8 mouse cellular contexts compared by ENCODE assay signal in the genomic region with DNA sequence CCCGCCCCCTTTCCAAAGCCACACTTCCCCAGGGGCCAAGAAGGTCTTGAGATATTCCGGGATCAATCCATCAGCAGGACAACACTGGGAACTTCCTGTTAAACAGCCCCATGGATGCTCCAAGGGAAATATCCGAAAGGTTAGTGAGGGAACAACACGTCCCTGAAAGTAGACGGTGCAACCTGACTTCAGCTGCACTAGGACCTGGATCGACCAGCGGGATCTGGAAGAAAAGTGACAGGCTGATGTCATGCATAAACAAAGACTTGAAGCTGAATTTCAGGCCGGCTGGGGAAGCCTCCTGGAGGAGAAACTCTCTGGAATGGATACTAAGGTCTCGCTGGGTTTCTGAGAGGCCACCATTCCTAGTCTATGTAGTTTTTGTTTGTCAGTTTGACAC. TPM values are rescaled to one million over a fixed set of nuclear protein-coding genes. Genes with fewer than 3 reads are reported as not detected.
A peak's percentile ranks its signal among the peaks of the same experiment; 100 is the strongest.
DNase-seq lines count a peak whose midpoint lies in the region; ATAC-seq and TF ChIP-seq lines count a peak whose summit lies in the region.

No protein-coding gene starts in this region.

- H3K27ac ChIP-seq in ES-E14 (ENCODE audit: insufficient read depth, low read depth, low read length, poor library complexity, severe bottlenecking), result no peak overlapping the region; the same call in 1 of the 2 replicates
- H3K27ac ChIP-seq in cortical plate, adult 2 months (ENCODE audit: insufficient read depth, low read length), result no peak overlapping the region
- H3K27ac ChIP-seq in intestine, postnatal 0 days (ENCODE audit: low read depth, low read length), result no peak overlapping the region
- H3K27ac ChIP-seq in neural tube, embryonic 14.5 days (ENCODE audit: low read depth, low read length), result peak overlapping the region; percentile 22; the same call in 1 of the 2 replicates

- no peaks in the 10 kb centered on the region for H3K36me3 ChIP-seq in ES-E14 (ENCODE audit: control insufficient read depth, insufficient read depth, low read length, poor library complexity, severe bottlenecking)
- no peaks in the 10 kb centered on the region for H3K36me3 ChIP-seq in intestine, postnatal 0 days (ENCODE audit: control insufficient read depth, insufficient read depth)
- no peaks in the 10 kb centered on the region for H3K36me3 ChIP-seq in neural tube, embryonic 14.5 days (ENCODE audit: control insufficient read depth, insufficient read depth, low read length)

- peaks cover 3 to 10% of the 10 kb centered on the region in 2 experiments; a peak in 2 of 4 replicates for H3K4me1 ChIP-seq in ES-E14 (ENCODE audit: control insufficient read depth in 2 of 2, insufficient read depth in 2 of 2, low read length in 2 of 2, poor library complexity in 1 of 2)
- peaks cover 5% of the 10 kb centered on the region for H3K4me1 ChIP-seq in cortical plate, adult 2 months (ENCODE audit: control insufficient read depth, insufficient read depth, low read length)
- 0 out of 2 replicates have a peak, but pooled peaks cover 3% of the 10 kb centered on the region for H3K4me1 ChIP-seq in intestine, postnatal 0 days (replicated peaks; ENCODE audit: control insufficient read depth, insufficient read depth, low read length)
- peaks cover 13% of the 10 kb centered on the region for H3K4me1 ChIP-seq in neural tube, embryonic 14.5 days (ENCODE audit: control insufficient read depth, insufficient read depth, low read length)

- DNase-seq in kidney, postnatal 10 days, result peak; percentile 38
- DNase-seq in kidney, postnatal 14 days, result no peak
- DNase-seq in ES-E14 (ENCODE audit: low read depth, low spot score), result no peak
- DNase-seq in thymus, postnatal 0 days (ENCODE audit: low spot score), result no peak

- peak overlapping the region; percentile 94 for H3K9ac ChIP-seq in ES-E14 (ENCODE audit: insufficient read depth, low read depth, low read length, poor library complexity, severe bottlenecking)
- H3K9ac ChIP-seq in intestine, postnatal 0 days (ENCODE audit: low read depth, low read length), result 0 out of 2 replicates have a peak overlapping the region, but pooled peaks have one; percentile 57
- H3K9ac ChIP-seq in neural tube, embryonic 14.5 days (replicated peaks; ENCODE audit: low read depth, low read length), result peak overlapping the region; percentile 79; the same call in 1 of the 2 replicates

- ATAC-seq in intestine, postnatal 0 days, result peak; percentile 44
- ATAC-seq in neural tube, embryonic 14.5 days (ENCODE audit: low read depth), result peak; percentile 48
- ATAC-seq in megakaryocyte-erythroid progenitor cell, adult 5-6 weeks (replicated peaks; ENCODE audit: low FRiP score, low TSS enrichment, poor library complexity, severe bottlenecking), result no peak

- no peaks in the 10 kb centered on the region for H3K9me3 ChIP-seq in ES-E14 (ENCODE audit: control insufficient read depth, insufficient read depth, low read depth, low read length)
- no peaks in the 10 kb centered on the region for H3K9me3 ChIP-seq in intestine, postnatal 0 days (ENCODE audit: control insufficient read depth)
- no peaks in the 10 kb centered on the region for H3K9me3 ChIP-seq in neural tube, embryonic 14.5 days (ENCODE audit: control insufficient read depth, low read length)

- in situ Hi-C loops in ES-E14 (cut with MboI; ENCODE audit: low sequenced_read_pairs in 2 of 2, unreplicated experiment in 2 of 2), result no loop called here

- no peak for TF ChIP-seq POLR2A in cortical plate, adult 2 months (IDR thresholded peaks at IDR 0.05; ENCODE audit: extremely low read depth, insufficient read depth, low read length)

- no peaks in the 10 kb centered on the region for H3K27me3 ChIP-seq in intestine, postnatal 0 days (replicated peaks; ENCODE audit: control insufficient read depth, insufficient read depth, low read length)
- no peaks in the 10 kb centered on the region for H3K27me3 ChIP-seq in neural tube, embryonic 14.5 days (ENCODE audit: control insufficient read depth, insufficient read depth, low read length)

- peak overlapping the region; percentile 99 for H3K4me2 ChIP-seq in intestine, postnatal 0 days (replicated peaks; ENCODE audit: low read depth)
- peak overlapping the region; percentile 78 for H3K4me2 ChIP-seq in neural tube, embryonic 14.5 days (ENCODE audit: low read depth, low read length)

- WGBS in intestine, postnatal 0 days, result 2% methylated on average over 9 of the region's 9 CpGs
- 2% methylated on average over 9 of the region's 9 CpGs for WGBS in neural tube, embryonic 14.5 days

- no peak for TF ChIP-seq CTCF in cortical plate, adult 2 months (IDR thresholded peaks at IDR 0.05; ENCODE audit: extremely low read depth, insufficient read depth, low read length)
- no peak for TF ChIP-seq CTCF in intestine, postnatal 0 days (IDR thresholded peaks at IDR 0.05; ENCODE audit: low read depth)

- H3K4me3 ChIP-seq in ES-E14 (ENCODE audit: insufficient read depth in 1 of 2, low read depth in 1 of 2, low read length in 2 of 2, poor library complexity in 1 of 2, severe bottlenecking in 1 of 2), result peak overlapping the region; percentile 84 to 86
- H3K4me3 ChIP-seq in cortical plate, adult 2 months (ENCODE audit: insufficient read depth, low read length), result peak overlapping the region; percentile 69
- H3K4me3 ChIP-seq in intestine, postnatal 0 days (ENCODE audit: low read depth, low read length), result peak overlapping the region; percentile 59
- peak overlapping the region; percentile 63 for H3K4me3 ChIP-seq in neural tube, embryonic 14.5 days (ENCODE audit: low read depth, low read length)

TF ChIP-seq in ES-E14, 5 proteins besides CTCF, POLR2A, EP300 and RAD21:
- TF ChIP-seq ZC3H11A (IDR thresholded peaks at IDR 0.05; ENCODE audit: borderline replicate concordance, low read depth, low read length), result no peak

RNA-seq across cellular contexts. Expression of gene Nup210, which starts 0.5 kb away (rescaled TPM):
- 65.9 and 103 TPM in 2 replicates for total RNA-seq in ES-E14 (2012; rRNA removed)
- polyA plus RNA-seq in cortical plate, adult 2 months (2012; rRNA removed), result 17.2 and 19.6 TPM in 2 replicates
- 2.8 TPM in 2 replicates for polyA plus RNA-seq in intestine, postnatal 0 days (2015; fragmentation: Nextera tagmentation; extraction: Ambion mirVana)
- polyA plus RNA-seq in neural tube, embryonic 14.5 days (2014; fragmentation: Nextera tagmentation; extraction: Ambion mirVana), result 18.3 and 21.5 TPM in 2 replicates
- polyA plus RNA-seq in thymus, postnatal 0 days (2015; fragmentation: Nextera tagmentation; extraction: Ambion mirVana), result 36.0 and 37.9 TPM in 2 replicates
- total RNA-seq in megakaryocyte-erythroid progenitor cell, adult 5-6 weeks (2014; fragmentation: Nextera tagmentation), result 135 and 191 TPM in 2 replicates
- total RNA-seq in megakaryocyte-erythroid progenitor cell, adult 5-6 weeks (2017), result 76.4 and 185 TPM in 2 replicates

RNA-seq across cellular contexts. Expression of gene Hdac11, which starts 39.3 kb away (rescaled TPM):
- total RNA-seq in ES-E14 (2012; rRNA removed), result 2.6 and 5.8 TPM in 2 replicates
- polyA plus RNA-seq in cortical plate, adult 2 months (2012; rRNA removed), result 179 and 185 TPM in 2 replicates
- polyA plus RNA-seq in intestine, postnatal 0 days (2015; fragmentation: Nextera tagmentation; extraction: Ambion mirVana), result 4.2 and 4.8 TPM in 2 replicates
- polyA plus RNA-seq in neural tube, embryonic 14.5 days (2014; fragmentation: Nextera tagmentation; extraction: Ambion mirVana), result 43.0 and 50.0 TPM in 2 replicates
- polyA plus RNA-seq in thymus, postnatal 0 days (2015; fragmentation: Nextera tagmentation; extraction: Ambion mirVana), result 6.2 and 7.0 TPM in 2 replicates
- total RNA-seq in megakaryocyte-erythroid progenitor cell, adult 5-6 weeks (2014; fragmentation: Nextera tagmentation), result 2.1 and 8.1 TPM in 2 replicates
- total RNA-seq in megakaryocyte-erythroid progenitor cell, adult 5-6 weeks (2017), result 0.99 and 1.0 TPM in 2 replicates
